Mouse (Mus musculus): ENCODE results near the gene Vangl2. TPM values are rescaled to one million over a fixed set of nuclear protein-coding genes. Genes with fewer than 3 reads are reported as not detected.

Gene Vangl2
- total RNA-seq, 1 experiment, result 25.3 TPM

DNA sequence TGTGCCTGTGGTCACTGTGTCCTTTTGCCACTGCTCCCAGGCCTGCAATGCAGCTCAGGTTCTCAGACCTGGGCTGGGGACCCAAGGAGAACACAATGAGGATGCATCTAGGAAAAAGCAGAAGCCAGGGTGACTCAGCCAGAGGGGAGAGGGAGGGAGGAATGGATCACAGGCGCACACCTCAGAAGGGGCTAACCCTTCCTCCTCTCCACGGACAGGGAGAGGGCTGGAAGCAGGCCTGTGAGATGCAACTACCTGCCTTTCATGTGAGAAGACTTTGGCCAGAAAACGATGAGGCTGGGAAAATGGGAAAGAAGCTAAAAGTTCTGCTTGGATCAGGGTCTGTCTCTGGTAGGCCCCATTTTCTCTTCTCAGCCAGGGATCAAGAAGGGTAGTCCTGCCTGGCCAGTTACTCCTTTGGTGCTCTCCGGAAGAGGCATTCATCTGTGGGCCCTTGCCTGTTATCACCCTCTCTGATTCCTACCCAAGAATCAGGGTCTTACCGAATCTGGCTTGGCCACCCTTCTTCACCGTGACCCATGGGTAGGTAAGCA, 10.7 kb downstream of the Vangl2 start:
- DNase-seq (ENCODE audit: low read depth, low spot score), result no peak
- H3K36me3 ChIP-seq (ENCODE audit: control insufficient read depth, insufficient read depth, low read length, poor library complexity, severe bottlenecking), result peaks cover 2% of the 10 kb centered on the region; the same call in 1 of the 2 replicates

DNA sequence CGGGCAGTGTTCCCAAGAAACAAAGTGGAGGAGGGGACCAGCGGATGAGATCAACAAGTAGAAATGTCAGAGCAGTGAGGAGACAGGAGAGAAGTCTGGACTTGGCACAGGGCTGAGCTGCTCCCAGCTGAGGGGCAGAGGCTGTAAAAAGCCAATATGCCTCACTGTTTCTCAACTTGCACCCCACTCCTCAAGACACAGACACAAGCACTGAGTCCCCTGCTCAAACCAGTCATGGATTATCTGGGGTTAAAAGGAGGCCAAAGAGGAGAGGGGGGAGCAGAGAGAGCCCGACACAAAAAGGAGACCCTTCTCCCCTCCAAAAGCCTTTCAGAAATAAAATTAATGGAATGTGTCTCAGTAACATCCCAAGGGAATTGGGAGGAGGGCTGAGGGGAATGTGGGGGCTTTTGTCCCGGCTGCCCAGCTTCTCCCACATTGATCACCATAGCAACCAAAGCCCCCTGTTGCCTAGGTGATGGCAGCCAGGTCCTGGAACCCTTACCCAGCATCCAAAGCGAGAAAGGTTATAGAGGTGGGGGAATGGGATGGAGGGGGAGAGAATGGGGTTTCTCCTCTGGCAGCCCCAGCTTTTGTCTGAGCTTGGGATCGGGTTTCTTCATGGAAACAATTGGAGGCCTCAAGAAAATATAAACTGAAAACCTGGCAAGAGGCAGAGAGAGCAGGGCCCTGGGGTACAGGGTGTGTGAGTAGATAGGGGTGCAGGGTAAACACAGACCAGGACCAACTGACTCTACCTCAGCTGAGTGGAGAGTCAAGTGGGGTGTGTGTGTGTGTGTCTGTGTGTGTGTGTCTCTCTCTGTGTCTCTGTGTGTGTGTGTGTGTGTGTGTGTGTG, 11.4 kb downstream of the Vangl2 start:
- H3K36me3 ChIP-seq (ENCODE audit: control insufficient read depth, insufficient read depth, low read length, poor library complexity, severe bottlenecking), result peaks cover 2% of the 10 kb centered on the region; the same call in 1 of the 2 replicates
- H3K4me3 ChIP-seq (ENCODE audit: insufficient read depth in 1 of 2, low read depth in 1 of 2, low read length in 2 of 2, poor library complexity in 1 of 2, severe bottlenecking in 1 of 2), result no peak overlapping the region
- DNase-seq (ENCODE audit: low read depth, low spot score), result no peak
- peaks cover 0 to 24% of the 10 kb centered on the region in 2 experiments; a peak in 2 of 4 replicates for H3K4me1 ChIP-seq (ENCODE audit: control insufficient read depth in 2 of 2, insufficient read depth in 2 of 2, low read length in 2 of 2, poor library complexity in 1 of 2)
- no peak overlapping the region for H3K27ac ChIP-seq (ENCODE audit: insufficient read depth, low read depth, low read length, poor library complexity, severe bottlenecking)
- H3K9ac ChIP-seq (ENCODE audit: insufficient read depth, low read depth, low read length, poor library complexity, severe bottlenecking), result no peak overlapping the region
- in situ Hi-C loops (cut with MboI; ENCODE audit: low sequenced_read_pairs in 2 of 2, unreplicated experiment in 2 of 2), result no loop called here
- no peaks in the 10 kb centered on the region for H3K9me3 ChIP-seq (ENCODE audit: control insufficient read depth, insufficient read depth, low read depth, low read length)
- TF ChIP-seq ZC3H11A (IDR thresholded peaks at IDR 0.05; ENCODE audit: borderline replicate concordance, low read depth, low read length) (no peak), ZNF384 (IDR thresholded peaks at IDR 0.05; ENCODE audit: low read depth, low read length) (no peak), CHD2 (IDR thresholded peaks at IDR 0.05; ENCODE audit: low read depth, low read length) (no peak), MAFK (IDR thresholded peaks at IDR 0.05; ENCODE audit: insufficient read depth, low read depth, low read length) (no peak), HCFC1 (IDR thresholded peaks at IDR 0.05; ENCODE audit: borderline replicate concordance, insufficient read depth, low read length) (no peak)

More for the DNA sequence above, 10.7 kb downstream of the Vangl2 start:
- Histone ChIP-seq H3K9me3 (ENCODE audit: control insufficient read depth, insufficient read depth, low read depth, low read length) (no peaks in the 10 kb centered on the region), H3K4me3 (ENCODE audit: insufficient read depth in 1 of 2, low read depth in 1 of 2, low read length in 2 of 2, poor library complexity in 1 of 2, severe bottlenecking in 1 of 2) (no peak overlapping the region), H3K9ac (ENCODE audit: insufficient read depth, low read depth, low read length, poor library complexity, severe bottlenecking) (no peak overlapping the region), H3K27ac (ENCODE audit: insufficient read depth, low read depth, low read length, poor library complexity, severe bottlenecking) (no peak overlapping the region), H3K4me1 (ENCODE audit: control insufficient read depth in 2 of 2, insufficient read depth in 2 of 2, low read length in 2 of 2, poor library complexity in 1 of 2) (peaks cover 0 to 31% of the 10 kb centered on the region in 2 experiments; a peak in 2 of 4 replicates)
- TF ChIP-seq ZC3H11A (IDR thresholded peaks at IDR 0.05; ENCODE audit: borderline replicate concordance, low read depth, low read length) (no peak), CHD2 (IDR thresholded peaks at IDR 0.05; ENCODE audit: low read depth, low read length) (no peak), MAFK (IDR thresholded peaks at IDR 0.05; ENCODE audit: insufficient read depth, low read depth, low read length) (no peak), ZNF384 (IDR thresholded peaks at IDR 0.05; ENCODE audit: low read depth, low read length) (no peak), HCFC1 (IDR thresholded peaks at IDR 0.05; ENCODE audit: borderline replicate concordance, insufficient read depth, low read length) (no peak)
- in situ Hi-C loops (cut with MboI; ENCODE audit: low sequenced_read_pairs in 2 of 2, unreplicated experiment in 2 of 2), result no loop called here

DNA sequence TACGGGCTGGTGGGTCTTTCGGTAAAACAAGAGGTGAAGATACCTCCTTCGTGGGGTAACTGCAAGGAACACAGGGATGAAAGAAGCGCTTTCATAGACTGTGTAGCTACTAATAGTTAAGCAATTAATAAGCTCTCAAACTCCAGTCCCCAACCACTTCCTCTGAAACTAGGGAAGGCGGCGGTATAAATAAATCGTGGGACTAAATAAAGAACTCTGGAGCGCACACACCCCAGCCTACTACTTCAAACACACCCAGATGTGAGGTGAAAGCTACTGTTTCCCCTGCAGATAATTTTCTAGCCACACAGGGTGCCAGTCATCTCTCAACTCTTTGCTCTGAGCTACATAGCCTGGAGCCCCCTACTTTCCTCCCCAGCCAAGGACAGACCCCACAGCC, 12.2 kb downstream of the Vangl2 start:
- H3K36me3 ChIP-seq (ENCODE audit: control insufficient read depth, insufficient read depth, low read length, poor library complexity, severe bottlenecking), result peaks cover 2% of the 10 kb centered on the region; the same call in 1 of the 2 replicates
- peaks cover 0 to 24% of the 10 kb centered on the region in 2 experiments; a peak in 2 of 4 replicates for H3K4me1 ChIP-seq (ENCODE audit: control insufficient read depth in 2 of 2, insufficient read depth in 2 of 2, low read length in 2 of 2, poor library complexity in 1 of 2)
- in situ Hi-C loops (cut with MboI; ENCODE audit: low sequenced_read_pairs in 2 of 2, unreplicated experiment in 2 of 2), result no loop called here
- H3K9ac ChIP-seq (ENCODE audit: insufficient read depth, low read depth, low read length, poor library complexity, severe bottlenecking), result no peak overlapping the region
- TF ChIP-seq HCFC1 (IDR thresholded peaks at IDR 0.05; ENCODE audit: borderline replicate concordance, insufficient read depth, low read length), result no peak
- TF ChIP-seq ZC3H11A (IDR thresholded peaks at IDR 0.05; ENCODE audit: borderline replicate concordance, low read depth, low read length), result no peak
- TF ChIP-seq CHD2 (IDR thresholded peaks at IDR 0.05; ENCODE audit: low read depth, low read length), result no peak
- no peak for TF ChIP-seq ZNF384 (IDR thresholded peaks at IDR 0.05; ENCODE audit: low read depth, low read length)
- no peak for TF ChIP-seq MAFK (IDR thresholded peaks at IDR 0.05; ENCODE audit: insufficient read depth, low read depth, low read length)
- no peak overlapping the region for H3K27ac ChIP-seq (ENCODE audit: insufficient read depth, low read depth, low read length, poor library complexity, severe bottlenecking)
- H3K4me3 ChIP-seq (ENCODE audit: insufficient read depth in 1 of 2, low read depth in 1 of 2, low read length in 2 of 2, poor library complexity in 1 of 2, severe bottlenecking in 1 of 2), result no peak overlapping the region
- no peak for DNase-seq (ENCODE audit: low read depth, low spot score)
- no peaks in the 10 kb centered on the region for H3K9me3 ChIP-seq (ENCODE audit: control insufficient read depth, insufficient read depth, low read depth, low read length)

DNA sequence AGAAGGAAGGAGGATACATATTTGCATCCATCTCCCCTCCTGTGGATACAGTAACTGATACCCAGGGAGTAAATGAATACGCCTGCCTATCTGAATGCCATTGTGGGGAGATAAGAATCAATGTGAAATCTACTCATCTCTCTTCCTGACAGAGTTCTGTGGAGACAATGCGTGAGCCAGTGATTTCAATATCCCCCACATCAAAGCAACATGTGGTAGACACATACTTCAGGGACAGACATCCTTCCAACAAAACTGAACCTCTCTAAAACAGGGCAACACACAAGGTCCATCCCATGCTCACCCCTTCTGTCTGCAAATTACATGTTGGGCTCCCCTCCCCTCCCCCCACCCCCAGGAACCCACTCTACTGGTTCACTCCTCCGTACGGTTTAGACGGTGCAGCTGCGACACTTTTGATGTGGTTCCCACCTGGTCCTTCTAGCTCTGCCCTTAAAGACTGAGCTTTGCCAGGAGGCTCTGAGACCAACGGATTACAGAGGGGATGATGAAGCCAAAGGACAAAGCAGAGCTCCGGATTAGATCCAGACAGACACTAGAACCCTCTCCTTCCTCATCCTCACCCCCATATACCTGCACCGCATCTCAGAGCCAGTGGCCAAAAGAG, 12.8 kb downstream of the Vangl2 start:
- TF ChIP-seq MAFK (IDR thresholded peaks at IDR 0.05; ENCODE audit: insufficient read depth, low read depth, low read length), result no peak
- TF ChIP-seq CHD2 (IDR thresholded peaks at IDR 0.05; ENCODE audit: low read depth, low read length), result no peak
- TF ChIP-seq ZC3H11A (IDR thresholded peaks at IDR 0.05; ENCODE audit: borderline replicate concordance, low read depth, low read length), result no peak
- no peak for TF ChIP-seq HCFC1 (IDR thresholded peaks at IDR 0.05; ENCODE audit: borderline replicate concordance, insufficient read depth, low read length)
- no peak for TF ChIP-seq ZNF384 (IDR thresholded peaks at IDR 0.05; ENCODE audit: low read depth, low read length)
- no peak for DNase-seq (ENCODE audit: low read depth, low spot score)
- H3K4me1 ChIP-seq (ENCODE audit: control insufficient read depth in 2 of 2, insufficient read depth in 2 of 2, low read length in 2 of 2, poor library complexity in 1 of 2), result peaks cover 0 to 24% of the 10 kb centered on the region in 2 experiments; a peak in 2 of 4 replicates
- H3K9me3 ChIP-seq (ENCODE audit: control insufficient read depth, insufficient read depth, low read depth, low read length), result no peaks in the 10 kb centered on the region
- in situ Hi-C loops (cut with MboI; ENCODE audit: low sequenced_read_pairs in 2 of 2, unreplicated experiment in 2 of 2), result no loop called here
- H3K27ac ChIP-seq (ENCODE audit: insufficient read depth, low read depth, low read length, poor library complexity, severe bottlenecking), result no peak overlapping the region
- H3K36me3 ChIP-seq (ENCODE audit: control insufficient read depth, insufficient read depth, low read length, poor library complexity, severe bottlenecking), result peaks cover 4% of the 10 kb centered on the region; the same call in 1 of the 2 replicates
- H3K4me3 ChIP-seq (ENCODE audit: insufficient read depth in 1 of 2, low read depth in 1 of 2, low read length in 2 of 2, poor library complexity in 1 of 2, severe bottlenecking in 1 of 2), result no peak overlapping the region
- H3K9ac ChIP-seq (ENCODE audit: insufficient read depth, low read depth, low read length, poor library complexity, severe bottlenecking), result no peak overlapping the region
